Mouse (Mus musculus) heart, adult 2 months (tissue): ENCODE measurements around the gene Tmem141.

Source experiments
- CTCF ChIP-seq: fragments of 200-600 bp; IDR thresholded peaks from 2 replicates; pipeline ENCODE4 v1.8.1; 2022; ENCODE audit warnings: antibody characterized with exemption, mild to moderate bottlenecking, moderate library complexity
- EP300 ChIP-seq: fragments of 200-500 bp; IDR thresholded peaks from 2 replicates; pipeline ENCODE4 v1.6.1; 2011; ENCODE audit warnings: low read depth, low read length, control low read depth; ENCODE audit not compliant: insufficient read depth
- POLR2A ChIP-seq: fragments of 200-500 bp; IDR thresholded peaks from 2 replicates; pipeline ENCODE4 v1.6.1; 2011; ENCODE audit warnings: mild to moderate bottlenecking, low read depth, low read length, control low read depth; ENCODE audit not compliant: insufficient read depth

DNA sequence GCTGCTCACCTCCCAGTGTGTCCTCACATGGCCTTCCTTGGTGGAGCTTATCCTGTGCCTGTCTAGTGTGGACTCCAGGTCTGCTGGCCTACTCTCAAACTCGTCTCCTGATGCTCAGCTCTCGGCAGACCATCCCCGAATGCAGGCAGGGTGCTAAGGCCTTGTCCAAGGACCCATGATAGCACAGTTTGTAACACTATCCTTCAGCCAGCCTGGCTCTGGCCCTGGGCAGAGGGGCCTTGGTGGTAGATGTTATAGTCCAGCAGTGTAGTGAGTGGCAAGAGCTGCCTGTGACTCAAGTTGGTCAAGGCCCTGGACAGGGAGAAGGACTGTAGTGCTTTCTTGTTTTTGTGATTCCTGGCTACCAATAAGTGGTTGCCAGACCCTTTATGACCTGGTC lies 11.8 kb upstream of the Tmem141 start:
- no peak for TF ChIP-seq CTCF
- no peak for TF ChIP-seq POLR2A
- TF ChIP-seq EP300, result no peak
